Mouse (Mus musculus): ENCODE data around the gene Psg16. TPM values are rescaled to one million over a fixed set of nuclear protein-coding genes. Genes with fewer than 3 reads are reported as not detected.
"Not testable (repeated sequence)": the region's sequence is repeated elsewhere in the genome, so short reads cannot be mapped to it uniquely, and the experiment has no call there.

Gene Psg16
- polyA plus RNA-seq, 1 experiment from 2014 or later, result 0.02 TPM

GRCm38 (mm10) chr7:17078076-17078654, 4.3 kb downstream of the Psg16 start:
- H3K27ac ChIP-seq (replicated peaks), result no peak overlapping the region
- H3K9me3 ChIP-seq (replicated peaks), result peaks cover 6% of the 10 kb centered on the region; the same call in 1 of the 2 replicates
- H3K36me3 ChIP-seq, result no peaks in the 10 kb centered on the region
- no peaks in the 10 kb centered on the region for H3K27me3 ChIP-seq (ENCODE audit: low read depth, poor library complexity, severe bottlenecking)
- DNase-seq (ENCODE audit: low spot score), result no peak
- no peak overlapping the region for H3K4me3 ChIP-seq
- 89% methylated on average over 7 of the region's 7 CpGs for WGBS
- H3K4me1 ChIP-seq, result no peaks in the 10 kb centered on the region

- Histone ChIP-seq H3K9me3 (replicated peaks) (peaks cover 3% of the 10 kb centered on the region; the same call in 1 of the 2 replicates), H3K4me1 (no peaks in the 10 kb centered on the region), H3K27me3 (ENCODE audit: low read depth, poor library complexity, severe bottlenecking) (no peaks in the 10 kb centered on the region), H3K4me3 (no peak overlapping the region), H3K27ac (replicated peaks) (no peak overlapping the region), H3K36me3 (no peaks in the 10 kb centered on the region)
- DNase-seq (ENCODE audit: low spot score), result no peak
- WGBS, result 83% methylated on average over 4 of the region's 4 CpGs
Measured at GRCm38 (mm10) chr7:17082766-17083165, 8.9 kb downstream of the Psg16 start.

- Histone ChIP-seq H3K27ac (replicated peaks) (no peak overlapping the region), H3K36me3 (no peaks in the 10 kb centered on the region), H3K9me3 (replicated peaks) (peaks cover 11% of the 10 kb centered on the region; the same call in 1 of the 2 replicates), H3K4me3 (no peak overlapping the region), H3K27me3 (ENCODE audit: low read depth, poor library complexity, severe bottlenecking) (no peaks in the 10 kb centered on the region), H3K4me1 (no peaks in the 10 kb centered on the region)
- DNase-seq (ENCODE audit: low spot score), result no peak
- 81% methylated on average over 3 of the region's 3 CpGs for WGBS
Measured at GRCm38 (mm10) chr7:17087731-17088130, 13.9 kb downstream of the Psg16 start.

- Histone ChIP-seq H3K9me3 (replicated peaks) (peaks cover 11% of the 10 kb centered on the region; the same call in 1 of the 2 replicates), H3K27me3 (ENCODE audit: low read depth, poor library complexity, severe bottlenecking) (no peaks in the 10 kb centered on the region), H3K4me3 (no peak overlapping the region), H3K36me3 (no peaks in the 10 kb centered on the region), H3K4me1 (no peaks in the 10 kb centered on the region), H3K27ac (replicated peaks) (no peak overlapping the region)
- 62% methylated on average over 3 of the region's 3 CpGs for WGBS
- no peak for DNase-seq (ENCODE audit: low spot score)
Measured at GRCm38 (mm10) chr7:17090058-17090585, 16.3 kb downstream of the Psg16 start.

- H3K27ac ChIP-seq (replicated peaks), result no peak overlapping the region
- DNase-seq (ENCODE audit: low spot score), result no peak
- no peaks in the 10 kb centered on the region for H3K27me3 ChIP-seq (ENCODE audit: low read depth, poor library complexity, severe bottlenecking)
- 10% methylated on average over 1 of the region's 1 CpGs for WGBS
- peaks cover 11% of the 10 kb centered on the region; the same call in 1 of the 2 replicates for H3K9me3 ChIP-seq (replicated peaks)
- H3K4me3 ChIP-seq, result no peak overlapping the region
- no peaks in the 10 kb centered on the region for H3K36me3 ChIP-seq
- no peaks in the 10 kb centered on the region for H3K4me1 ChIP-seq
Measured at GRCm38 (mm10) chr7:17091280-17091679, 17.4 kb downstream of the Psg16 start.

- H3K9me3 ChIP-seq (replicated peaks); DNase-seq (ENCODE audit: low spot score); H3K4me3 ChIP-seq; H3K27ac ChIP-seq (replicated peaks); H3K4me1 ChIP-seq; H3K27me3 ChIP-seq (ENCODE audit: low read depth, poor library complexity, severe bottlenecking); H3K36me3 ChIP-seq: not testable (repeated sequence)
- WGBS, result 91% methylated on average over 13 of the region's 13 CpGs
Measured at GRCm38 (mm10) chr7:17101631-17102030, 27.8 kb downstream of the Psg16 start.

- 88% methylated on average over 1 of the region's 1 CpGs for WGBS
- H3K36me3 ChIP-seq, result no peaks in the 10 kb centered on the region
- DNase-seq (ENCODE audit: low spot score), result no peak
- peaks cover 14% of the 10 kb centered on the region for H3K9me3 ChIP-seq (replicated peaks)
- no peaks in the 10 kb centered on the region for H3K27me3 ChIP-seq (ENCODE audit: low read depth, poor library complexity, severe bottlenecking)
- no peak overlapping the region for H3K27ac ChIP-seq (replicated peaks)
- no peak overlapping the region for H3K4me3 ChIP-seq
- no peaks in the 10 kb centered on the region for H3K4me1 ChIP-seq
Measured at GRCm38 (mm10) chr7:17135307-17135706, 61.5 kb downstream of the Psg16 start.

GRCm38 (mm10) chr7:17149931-17150330, 76.1 kb downstream of the Psg16 start, which contains the start of gene Ceacam3:
Gene Ceacam3, plus strand, starts transcription at chr7:17150282.
- no peaks in the 10 kb centered on the region for H3K36me3 ChIP-seq
- H3K27ac ChIP-seq (replicated peaks), result no peak within 1 kb of the TSS
- no peaks in the 10 kb centered on the region for H3K4me1 ChIP-seq
- no peaks in the 10 kb centered on the region for H3K27me3 ChIP-seq (ENCODE audit: low read depth, poor library complexity, severe bottlenecking)
- WGBS, result 92% methylated on average over 2 of the region's 2 CpGs
- peaks cover 84% of the 10 kb centered on the region for H3K9me3 ChIP-seq (replicated peaks)
- H3K4me3 ChIP-seq, result no peak within 1 kb of the TSS
- DNase-seq (ENCODE audit: low spot score), result no peak

- Histone ChIP-seq H3K4me1 (no peaks in the 10 kb centered on the region), H3K27ac (replicated peaks) (no peak overlapping the region), H3K4me3 (no peak overlapping the region), H3K36me3 (no peaks in the 10 kb centered on the region), H3K27me3 (ENCODE audit: low read depth, poor library complexity, severe bottlenecking) (no peaks in the 10 kb centered on the region), H3K9me3 (replicated peaks) (peaks cover 86% of the 10 kb centered on the region)
- no peak for DNase-seq (ENCODE audit: low spot score)
- 48% methylated on average over 2 of the region's 2 CpGs for WGBS
Measured at GRCm38 (mm10) chr7:17155634-17156033, 81.8 kb downstream of the Psg16 start.

GRCm38 (mm10) chr7:17156885-17157677, 83.2 kb downstream of the Psg16 start:
- Histone ChIP-seq H3K36me3 (no peaks in the 10 kb centered on the region), H3K4me1 (no peaks in the 10 kb centered on the region), H3K4me3 (no peak overlapping the region), H3K9me3 (replicated peaks) (peaks cover 84% of the 10 kb centered on the region), H3K27me3 (ENCODE audit: low read depth, poor library complexity, severe bottlenecking) (no peaks in the 10 kb centered on the region), H3K27ac (replicated peaks) (no peak overlapping the region)
- DNase-seq (ENCODE audit: low spot score), result no peak
- 84% methylated on average over 3 of the region's 3 CpGs for WGBS

- WGBS, result 87% methylated on average over 7 of the region's 7 CpGs
- H3K9me3 ChIP-seq (replicated peaks), result peaks cover 81% of the 10 kb centered on the region
- no peaks in the 10 kb centered on the region for H3K4me1 ChIP-seq
- no peak for DNase-seq (ENCODE audit: low spot score)
- no peak overlapping the region for H3K27ac ChIP-seq (replicated peaks)
- H3K27me3 ChIP-seq (ENCODE audit: low read depth, poor library complexity, severe bottlenecking), result no peaks in the 10 kb centered on the region
- no peak overlapping the region for H3K4me3 ChIP-seq
- H3K36me3 ChIP-seq, result no peaks in the 10 kb centered on the region
Measured at GRCm38 (mm10) chr7:17159011-17159410, 85.2 kb downstream of the Psg16 start.

GRCm38 (mm10) chr7:17171827-17172226, 98.0 kb downstream of the Psg16 start:
- WGBS, result 88% methylated on average over 4 of the region's 4 CpGs
- peaks cover 35% of the 10 kb centered on the region for H3K9me3 ChIP-seq (replicated peaks)
- H3K4me3 ChIP-seq, result no peak overlapping the region
- no peak overlapping the region for H3K27ac ChIP-seq (replicated peaks)
- H3K27me3 ChIP-seq (ENCODE audit: low read depth, poor library complexity, severe bottlenecking), result no peaks in the 10 kb centered on the region
- H3K4me1 ChIP-seq, result no peaks in the 10 kb centered on the region
- DNase-seq (ENCODE audit: low spot score), result no peak
- no peaks in the 10 kb centered on the region for H3K36me3 ChIP-seq
